Mouse (Mus musculus) small intestine, adult 2 months (tissue): Measurements from ENCODE around the gene Abraxas2.

ENCODE experiments used
- CTCF ChIP-seq: fragments of 200-500 bp; IDR thresholded peaks from 2 replicates; pipeline ENCODE4 v1.5.1; 2012; ENCODE audit warnings: low read depth, mild to moderate bottlenecking, control low read depth, inconsistent platforms, low read length, moderate library complexity, mixed read lengths; ENCODE audit not compliant: insufficient replicate concordance, insufficient read length; ENCODE audit errors: extremely low read depth
- POLR2A ChIP-seq: fragments of 200-500 bp; IDR thresholded peaks from 2 replicates; pipeline ENCODE4 v1.6.1; 2012; ENCODE audit warnings: low read depth, mild to moderate bottlenecking, control low read depth, inconsistent platforms, low read length, moderate library complexity

- TF ChIP-seq CTCF, result peak; percentile 93
- TF ChIP-seq POLR2A, result no peak
Observed at GRCm38 (mm10) chr7:132810879-132811278, 48.1 kb upstream of the Abraxas2 start.
